Mouse (Mus musculus): ENCODE measurements around the gene Gm21994.
"Not testable (repeated sequence)": the region's sequence is repeated elsewhere in the genome, so short reads cannot be mapped to it uniquely, and the experiment has no call there.

Gm21994 gene

DNA sequence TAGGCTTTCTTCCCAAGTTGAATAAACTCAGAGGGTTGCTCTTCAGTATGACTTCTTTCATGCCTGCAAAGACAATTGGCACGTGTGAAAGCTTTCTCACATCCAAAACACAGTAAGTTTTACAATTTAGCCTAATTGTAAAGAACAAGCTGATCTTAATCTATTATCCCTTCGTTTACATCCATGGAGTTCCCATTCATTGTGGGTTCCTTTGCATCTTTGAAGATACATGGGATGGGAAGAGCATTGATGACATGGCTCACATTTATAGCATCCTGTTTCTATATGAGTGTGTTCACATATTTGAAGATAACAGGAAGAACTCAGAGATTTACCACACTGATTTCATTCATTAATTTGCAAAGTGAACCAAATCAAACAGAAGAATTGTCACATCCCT, at the start of gene Gm21994:
Gm21994 (minus strand) TSS at position 101 of the 400 bp plus-strand sequence.
- DNase-seq = not testable (repeated sequence)

DNA sequence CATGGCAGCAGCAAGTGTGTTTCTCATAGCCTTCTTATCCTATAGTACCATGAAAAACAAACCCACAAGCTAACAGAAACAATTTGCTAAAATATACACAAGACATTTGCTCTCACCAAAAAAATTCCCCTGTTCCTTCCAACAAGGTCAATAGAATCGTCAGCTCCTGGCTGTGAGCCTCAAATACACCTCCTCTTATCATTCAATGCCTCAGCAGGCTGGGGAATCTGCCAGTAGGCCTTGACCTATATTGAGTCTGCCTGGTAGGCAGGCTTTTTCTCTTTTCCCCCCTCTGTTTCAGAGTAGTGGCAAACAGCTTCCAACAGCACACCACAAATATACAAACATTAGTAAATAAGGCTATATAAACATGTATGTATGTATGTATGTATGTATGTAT, 43.7 kb upstream of the Gm21994 start:
- DNase-seq = no peak

DNA sequence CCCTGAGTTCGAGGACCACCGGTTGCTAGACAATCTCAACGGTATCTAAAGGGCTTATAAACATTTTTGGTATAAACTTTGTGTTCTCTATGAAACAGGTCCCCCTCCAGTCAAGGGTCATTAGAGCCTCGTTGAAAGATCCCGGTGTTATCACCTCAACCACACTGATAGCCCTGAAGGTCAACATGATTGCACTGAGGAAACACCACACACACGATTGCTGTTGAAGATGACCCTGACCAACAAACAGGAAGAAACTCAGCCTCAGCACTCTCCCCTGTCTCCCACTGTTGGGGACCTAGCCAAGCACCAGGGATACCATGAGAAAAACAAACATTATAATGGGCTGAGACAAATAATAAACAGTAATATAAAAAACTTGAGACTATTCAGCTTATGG, 38.3 kb upstream of the Gm21994 start:
- DNase-seq = no peak

DNA sequence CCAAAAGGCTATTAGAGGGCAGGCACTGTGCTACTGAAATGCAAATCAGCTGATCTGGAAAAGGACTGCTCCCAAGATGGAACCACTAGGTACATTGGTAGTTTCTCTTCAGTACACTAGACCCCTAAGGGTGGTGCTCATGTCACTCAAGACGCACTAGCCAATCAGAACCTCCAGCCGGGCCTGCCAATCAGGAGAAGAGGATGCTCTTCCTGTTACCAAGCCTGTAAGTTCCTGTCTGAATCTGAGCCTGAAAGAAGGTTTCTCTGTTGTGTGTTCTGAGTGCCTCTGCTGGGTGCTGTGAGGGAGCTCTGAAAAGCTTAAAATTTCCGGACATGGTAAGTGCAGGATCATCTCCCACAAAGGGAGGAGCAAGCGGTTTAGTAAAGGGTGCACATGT, 1.9 kb upstream of the Gm21994 start, which contains the start of gene Gm14124:
Gm14124 (plus strand) TSS at position 227 of the 400 bp plus-strand sequence.
- DNase-seq = not testable (repeated sequence)

DNA sequence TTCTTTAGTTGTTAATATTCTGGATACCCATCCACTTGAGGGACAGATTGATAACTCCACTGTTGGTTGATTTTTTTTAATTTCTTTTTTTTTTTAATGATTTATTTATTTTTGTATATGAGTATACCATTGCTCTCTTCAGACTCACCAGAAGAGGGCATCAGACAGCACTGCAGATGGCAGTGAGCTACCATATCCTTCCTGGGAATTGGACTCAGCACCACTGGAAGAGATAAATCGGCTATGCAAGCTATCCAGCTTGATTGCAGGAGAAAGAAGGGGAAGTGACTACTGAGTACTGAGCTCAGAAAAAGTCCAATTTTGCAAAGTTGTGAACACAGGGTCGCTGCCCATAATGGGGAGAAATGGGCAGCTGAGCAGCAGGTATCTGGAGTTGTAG, 1.5 kb upstream of the Gm21994 start:
- not testable (repeated sequence) for DNase-seq

DNA sequence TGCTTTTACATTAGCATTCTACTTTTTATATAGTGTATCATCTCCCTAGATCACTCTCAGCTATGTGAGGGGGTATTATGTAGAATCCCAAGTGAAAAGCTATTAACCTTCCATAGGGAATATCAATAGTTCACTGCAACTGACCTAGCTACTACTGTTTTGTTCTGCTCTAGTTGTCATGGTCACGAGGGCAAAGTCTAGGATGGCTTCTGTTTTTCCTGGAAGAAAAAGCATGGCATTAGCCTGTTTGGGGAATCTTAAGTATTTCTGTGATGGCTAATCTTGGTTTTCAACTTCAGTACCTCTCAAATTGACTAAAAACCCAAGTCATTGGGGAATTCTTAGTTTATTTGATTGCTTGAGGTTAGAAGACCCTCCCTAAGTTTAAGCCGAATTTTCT, 12.2 kb downstream of the Gm21994 start:
- DNase-seq = no peak

DNA sequence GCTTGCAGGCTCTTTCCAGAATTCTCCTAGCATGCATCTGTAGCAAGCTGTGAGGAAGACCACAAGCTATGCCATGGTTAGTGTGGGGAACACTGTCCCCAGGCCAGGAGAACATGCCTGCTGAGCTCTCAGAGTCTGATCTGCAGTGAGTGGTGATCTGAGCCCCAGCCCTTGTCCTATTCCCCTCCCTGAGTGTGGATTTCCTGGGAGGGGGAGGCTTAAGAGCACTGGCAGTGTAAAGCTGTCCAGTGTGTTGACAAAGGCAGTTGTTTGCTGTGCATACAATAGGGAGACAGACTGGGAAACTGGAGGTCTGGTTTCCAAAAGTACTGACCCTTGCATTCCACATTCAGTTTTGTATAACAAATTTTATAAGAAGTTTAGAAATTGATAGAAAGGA, 32.1 kb downstream of the Gm21994 start:
- not testable (repeated sequence) for DNase-seq

DNA sequence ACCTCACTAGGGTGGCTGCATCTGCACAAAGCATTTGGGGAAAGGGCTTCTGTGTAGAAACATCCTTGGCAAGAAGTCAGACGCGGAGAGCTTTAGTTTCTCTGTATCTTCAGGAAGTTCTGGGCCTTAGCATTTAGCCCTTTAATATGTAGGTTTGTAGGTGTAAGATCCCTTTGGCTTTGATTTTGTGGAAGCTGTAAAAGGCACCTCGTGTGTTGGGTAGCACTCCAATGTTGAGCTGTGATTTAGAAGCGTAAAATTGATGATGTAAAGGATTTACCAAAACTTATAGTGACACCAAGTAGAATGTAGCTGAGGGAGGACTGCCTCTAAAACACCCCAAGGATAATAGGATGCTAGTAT, 37.0 kb downstream of the Gm21994 start:
- DNase-seq = not testable (repeated sequence)

DNA sequence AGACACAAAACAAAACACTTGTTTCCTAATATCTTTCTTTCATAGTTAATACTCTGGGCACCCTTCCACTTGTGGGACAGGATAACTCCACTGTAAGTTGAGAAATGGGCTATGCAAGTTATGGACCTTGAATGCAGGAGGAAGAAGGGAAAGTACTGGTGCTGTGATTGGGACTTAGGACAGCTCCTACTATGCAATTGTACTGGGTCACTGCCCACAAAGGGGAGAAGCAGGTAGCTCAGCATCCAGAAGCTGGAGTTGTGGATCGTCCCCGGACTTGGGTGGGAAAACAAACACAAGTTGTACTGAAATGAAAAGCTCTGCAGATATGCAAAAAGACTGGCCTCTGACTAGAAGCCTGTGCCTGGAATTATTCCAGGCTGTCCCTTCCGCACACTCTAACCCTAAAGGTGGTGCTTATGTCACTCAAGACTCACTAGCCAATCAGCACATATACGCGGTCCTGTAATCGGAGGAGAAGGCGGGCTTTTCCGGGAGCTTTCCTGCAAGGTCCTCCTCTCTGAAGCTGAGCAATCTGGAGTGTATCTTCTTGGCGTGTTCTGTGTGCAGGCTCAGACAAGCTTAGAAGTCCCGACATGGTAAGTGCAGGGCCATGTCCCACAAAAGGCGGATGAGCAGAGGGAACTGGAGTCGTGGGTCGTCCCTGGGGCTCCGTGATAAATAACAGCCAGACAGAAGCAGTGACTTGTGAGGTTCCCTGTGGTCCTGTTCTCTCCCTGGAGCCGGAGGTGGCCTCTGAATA, 37.6 kb downstream of the Gm21994 start, which contains the start of gene Zfp937:
Zfp937 (plus strand) TSS at position 474 of the 763 bp plus-strand sequence.
- peak; percentile 74 for DNase-seq
